Mouse (Mus musculus): Measurements from ENCODE around the gene Fam166a.

GRCm38 (mm10) chr2:25213266-25213865 is 5.2 kb upstream of the Fam166a start:
- TF ChIP-seq EP300 (IDR thresholded peaks at IDR 0.05; ENCODE audit: insufficient read depth, low read depth, low read length) = no peak
- no peak for TF ChIP-seq CTCF (IDR thresholded peaks at IDR 0.05; ENCODE audit: low read depth, low read length)
